Mouse (Mus musculus): ENCODE data around the gene Ube2z.

Ube2z gene

DNA sequence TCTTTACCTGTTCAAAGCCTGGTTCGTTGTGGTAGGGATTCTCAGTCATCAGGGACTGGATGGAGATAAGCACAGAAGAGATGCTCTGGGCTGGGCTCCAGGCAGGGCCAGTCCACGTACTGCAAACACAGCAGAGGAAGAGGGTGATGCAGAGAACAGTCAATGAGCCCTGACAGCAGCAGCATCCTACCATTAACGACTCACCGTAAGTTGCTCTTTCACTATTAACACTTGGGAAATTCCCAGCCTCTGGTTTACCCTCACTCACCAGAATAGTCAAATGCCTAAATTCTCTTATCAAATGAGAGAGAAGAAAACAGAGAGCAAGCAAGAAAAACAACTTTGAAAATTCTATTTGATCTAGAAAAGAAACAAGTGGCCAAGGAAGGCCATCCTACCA, 6.9 kb downstream of the Ube2z start:
- no peak for DNase-seq (ENCODE audit: low spot score)

DNA sequence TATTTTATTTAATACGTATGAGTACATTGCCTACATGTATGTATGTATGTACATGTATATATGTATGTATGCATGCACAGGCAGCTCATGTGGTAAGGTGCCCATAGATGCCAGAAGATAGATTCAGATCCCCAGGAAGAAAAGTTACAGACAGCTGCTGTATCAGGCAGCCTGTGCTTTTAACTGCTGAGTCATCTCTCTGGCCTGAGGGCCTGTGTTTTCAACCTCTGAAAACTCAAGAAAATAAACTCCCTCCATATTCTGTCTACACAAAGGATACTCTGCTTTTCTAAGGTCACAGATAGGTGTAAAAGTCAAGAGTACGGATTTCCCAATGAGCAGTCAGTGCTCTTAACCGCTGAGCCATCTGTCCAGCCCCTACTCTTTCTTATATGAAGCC, 14.3 kb downstream of the Ube2z start:
- no peak for DNase-seq (ENCODE audit: low spot score)

DNA sequence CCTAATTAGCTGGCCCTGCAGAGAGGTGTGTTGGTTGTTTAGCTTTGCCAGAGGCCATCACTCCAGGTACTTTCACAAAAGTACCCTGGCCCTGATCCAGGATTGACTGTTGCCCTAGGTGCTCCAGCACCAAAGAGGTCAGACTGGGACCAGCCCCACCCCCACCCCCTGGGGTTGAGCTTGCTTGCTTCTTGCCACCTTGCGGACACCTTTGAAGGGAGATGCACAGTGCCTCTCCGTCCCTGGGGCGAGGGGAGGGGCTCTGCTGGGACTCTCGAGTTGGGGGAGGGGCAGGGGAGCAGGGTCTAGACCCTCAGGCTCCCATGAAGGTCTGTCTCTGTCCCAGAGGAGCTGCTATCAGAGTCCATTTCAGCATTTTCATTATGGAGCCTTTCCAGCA, 15.2 kb downstream of the Ube2z start:
- DNase-seq (ENCODE audit: low spot score): no peak

DNA sequence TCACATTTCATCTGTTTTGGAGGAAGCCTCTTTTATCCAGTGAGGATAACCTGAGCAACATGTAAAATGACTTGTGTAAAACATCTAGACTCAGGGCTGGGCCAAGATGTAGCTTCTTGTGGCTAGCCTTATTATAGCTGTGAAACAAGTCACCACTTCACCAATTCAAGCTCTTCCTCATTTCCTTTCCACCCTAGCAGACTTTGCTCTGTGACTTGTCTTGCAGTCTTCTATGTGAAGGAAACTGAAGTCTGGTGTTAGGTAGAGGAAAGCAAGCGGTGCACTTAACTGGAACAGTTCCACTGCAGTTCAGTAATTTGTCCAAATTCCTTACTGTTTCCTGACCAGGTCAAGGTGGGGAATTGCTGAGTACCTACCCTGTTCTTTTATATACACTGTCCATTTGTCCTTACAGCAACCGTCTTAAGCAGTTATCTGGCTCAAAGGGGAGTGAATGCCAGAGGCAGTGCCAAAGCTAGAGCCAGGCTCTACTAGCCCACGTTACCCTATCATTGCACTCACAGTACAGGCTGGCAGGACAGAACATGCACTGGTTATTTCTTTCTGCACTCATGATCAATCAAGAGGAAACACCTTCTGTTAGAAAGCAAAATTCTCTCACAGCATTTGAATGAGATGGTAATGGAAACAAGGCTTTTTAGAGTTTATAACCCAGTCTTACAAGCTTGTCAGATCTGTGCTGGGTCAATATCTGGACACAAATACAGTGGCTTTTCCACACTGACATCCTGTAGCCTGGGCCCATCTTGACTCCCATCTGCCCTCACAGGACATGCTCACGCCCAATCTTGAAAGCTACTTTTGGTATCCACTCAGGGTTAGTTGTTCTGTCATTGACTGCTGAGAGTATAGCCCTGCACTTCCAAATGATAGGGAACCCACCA, 17.5 kb downstream of the Ube2z start:
- no peak for DNase-seq (ENCODE audit: low spot score)

DNA sequence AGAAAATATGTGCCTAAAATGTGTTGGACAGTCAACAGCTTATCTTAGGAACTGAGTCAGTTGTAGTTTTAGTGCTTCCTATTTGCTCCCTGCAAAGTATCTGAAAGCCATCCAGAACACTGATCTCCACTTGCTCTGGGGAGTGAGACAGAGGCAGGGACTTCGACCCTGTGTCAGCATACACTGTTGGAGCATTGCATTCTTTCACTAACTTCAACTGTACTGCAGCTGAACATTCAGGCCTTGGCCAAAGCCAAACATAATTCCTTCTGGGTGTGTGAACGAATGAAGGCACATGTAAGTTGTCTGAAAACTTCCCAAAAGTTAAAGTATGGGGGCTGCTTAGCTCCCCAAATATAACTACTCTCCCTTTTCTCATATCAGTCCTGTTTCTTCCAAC, 18.4 kb downstream of the Ube2z start:
- DNase-seq (ENCODE audit: low spot score): no peak

DNA sequence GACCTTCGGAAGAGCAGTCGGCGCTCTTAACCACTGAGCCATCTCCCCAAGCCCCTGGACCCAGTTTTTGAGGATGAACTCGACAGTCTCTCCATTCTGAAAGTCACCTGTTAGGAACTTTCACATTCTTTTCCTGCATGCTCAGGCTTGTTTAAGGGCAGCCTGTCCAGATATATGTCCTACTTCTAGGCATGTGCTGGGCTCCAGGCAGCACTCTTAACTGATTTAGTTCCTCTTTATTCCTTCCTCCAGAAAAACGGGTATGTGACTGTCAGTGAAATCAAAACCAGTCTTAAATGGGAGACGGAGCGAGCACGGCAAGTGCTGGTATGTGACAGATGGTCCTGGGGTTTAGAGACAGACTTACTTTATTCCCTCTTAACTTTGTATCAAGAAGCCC, 19.2 kb downstream of the Ube2z start:
- no peak for DNase-seq (ENCODE audit: low spot score)

DNA sequence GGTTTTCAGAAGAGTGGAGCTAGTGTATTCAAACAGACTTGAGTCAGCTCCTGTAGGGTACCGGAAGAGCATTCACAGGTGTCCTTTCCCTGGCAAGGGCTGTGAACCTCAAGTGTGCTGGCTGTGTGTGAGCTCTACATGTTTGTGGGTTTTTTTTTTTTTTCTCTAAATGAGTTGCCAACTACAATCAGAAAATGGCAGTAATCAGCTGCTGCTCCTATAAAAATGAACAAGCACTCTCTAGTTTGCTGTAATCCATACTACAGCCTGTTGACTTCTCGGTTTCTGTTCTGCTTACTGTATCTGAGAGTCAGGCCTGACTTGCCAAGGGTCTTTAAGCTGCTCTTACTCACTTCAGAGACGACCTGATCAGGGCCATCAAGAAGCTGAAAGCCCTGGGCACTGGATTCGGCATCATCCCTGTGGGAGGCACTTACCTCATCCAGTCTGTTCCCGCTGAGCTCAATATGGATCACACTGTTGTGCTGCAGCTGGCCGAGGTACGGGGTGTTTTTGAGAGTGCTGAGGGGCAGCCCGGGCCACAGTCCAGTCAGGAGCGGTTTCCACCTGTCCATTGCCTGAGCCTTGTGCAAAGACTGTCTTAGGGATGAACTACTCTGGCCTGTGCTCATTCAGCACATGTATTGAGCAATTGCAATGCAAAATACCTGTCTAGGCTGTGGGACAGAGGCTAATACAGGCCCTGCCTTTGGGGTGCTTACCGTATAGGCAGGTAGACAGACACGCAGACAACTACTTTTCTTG, 20.2 kb downstream of the Ube2z start:
- DNase-seq (ENCODE audit: low spot score): no peak

DNA sequence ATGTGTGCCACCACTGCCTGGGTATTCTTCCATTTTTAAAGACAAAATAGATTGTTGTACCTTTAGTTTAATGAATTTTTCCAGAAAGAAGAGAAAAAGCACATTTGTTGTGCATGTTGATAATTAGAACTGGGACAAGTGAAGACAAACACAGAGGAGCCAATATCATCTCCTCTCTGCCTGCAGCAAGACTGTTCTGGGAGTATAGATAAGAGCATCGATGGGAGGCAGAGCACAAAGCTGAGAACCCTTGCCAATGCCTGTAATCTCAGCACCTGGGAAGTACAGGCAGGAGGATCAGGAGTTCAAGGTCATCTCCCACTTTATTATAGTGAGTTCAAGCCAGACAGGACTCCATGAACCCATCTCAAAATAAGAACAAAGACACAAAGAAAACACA, 26.6 kb downstream of the Ube2z start:
- DNase-seq (ENCODE audit: low spot score): no peak

DNA sequence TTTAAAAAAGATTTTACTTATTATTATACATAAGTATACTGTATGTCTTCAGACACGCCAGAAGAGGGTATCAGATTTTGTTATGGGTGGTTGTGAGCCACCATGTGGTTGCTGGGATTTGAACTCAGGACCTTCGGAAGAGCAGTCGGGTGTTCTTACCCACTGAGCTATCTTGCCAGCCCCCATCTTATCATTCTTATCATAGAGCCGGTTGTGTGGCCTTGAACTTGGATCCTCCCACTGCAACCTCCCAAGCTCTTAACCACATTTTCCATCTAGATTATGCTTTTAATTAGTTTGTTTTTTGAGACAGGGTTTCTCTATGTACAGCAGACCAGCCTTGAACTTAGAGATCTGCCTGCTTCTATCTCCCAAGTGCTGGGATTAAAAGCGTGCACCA, 27.7 kb downstream of the Ube2z start:
- no peak for DNase-seq (ENCODE audit: low spot score)

DNA sequence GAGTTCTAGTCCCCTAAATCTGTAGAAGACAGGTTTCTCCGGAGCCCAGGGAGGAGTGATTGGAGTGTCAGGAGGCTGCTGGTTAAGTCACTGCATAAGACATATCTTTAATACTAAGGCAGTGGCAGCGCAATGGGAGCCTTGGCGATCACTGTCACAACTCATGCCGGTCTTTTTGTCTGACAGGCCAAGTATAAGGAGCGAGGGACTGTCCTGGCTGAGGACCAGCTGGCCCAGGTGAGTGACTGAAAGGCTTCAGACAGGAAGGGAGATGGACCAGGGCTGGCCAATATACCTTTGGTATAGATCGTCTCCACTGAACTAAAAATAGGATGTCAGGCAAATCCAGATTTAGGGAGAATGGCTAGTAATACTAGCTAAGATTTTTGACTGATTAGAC, 30.1 kb downstream of the Ube2z start:
- no peak for DNase-seq (ENCODE audit: low spot score)

DNA sequence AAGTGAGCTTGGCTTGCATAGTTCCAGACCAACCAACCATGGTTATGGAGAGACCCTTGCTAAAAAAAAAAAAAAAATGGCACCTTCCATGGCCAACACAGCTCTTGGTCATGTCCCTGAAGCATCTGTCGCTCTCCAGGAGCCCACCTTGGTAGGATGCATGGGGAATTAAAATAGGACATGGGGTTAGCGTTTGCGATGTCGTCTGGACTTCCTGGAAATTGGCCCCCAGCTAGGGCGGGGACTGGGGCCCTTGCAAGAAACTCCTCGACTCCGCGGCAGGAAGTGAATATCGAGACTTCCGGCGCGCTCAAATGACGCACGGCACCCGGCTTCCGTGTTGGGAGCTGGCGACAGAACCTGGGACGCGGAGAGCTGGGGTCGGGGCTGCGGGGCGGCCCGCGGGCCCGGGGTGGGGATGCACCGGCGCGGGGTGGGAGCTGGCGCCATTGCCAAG, 30.6 kb downstream of the Ube2z start, which contains the start of gene Snf8:
Snf8 (plus strand) TSS at position 290 of the 457 bp plus-strand sequence.
- peak; percentile 94 for DNase-seq (ENCODE audit: low spot score)

DNA sequence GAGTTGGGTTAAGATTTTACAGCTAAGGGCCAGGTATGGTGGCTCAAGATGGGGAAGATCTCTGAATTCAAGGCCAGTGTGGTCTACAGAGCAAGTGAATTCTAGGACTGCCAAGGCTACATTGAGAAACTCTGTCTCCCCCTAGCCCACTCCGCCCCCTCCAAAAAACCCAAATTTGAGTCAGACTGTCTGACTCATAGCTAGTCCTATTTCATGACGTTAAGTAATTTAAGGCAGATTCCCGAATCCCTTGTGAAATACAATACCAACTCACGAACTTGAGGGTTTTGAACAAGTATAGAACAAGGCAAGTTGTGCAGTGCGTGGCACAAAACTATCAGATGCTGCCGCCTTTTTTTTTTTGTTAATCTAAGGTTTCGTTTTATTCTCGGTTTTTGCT, 31.1 kb downstream of the Ube2z start:
- DNase-seq (ENCODE audit: low spot score): no peak

DNA sequence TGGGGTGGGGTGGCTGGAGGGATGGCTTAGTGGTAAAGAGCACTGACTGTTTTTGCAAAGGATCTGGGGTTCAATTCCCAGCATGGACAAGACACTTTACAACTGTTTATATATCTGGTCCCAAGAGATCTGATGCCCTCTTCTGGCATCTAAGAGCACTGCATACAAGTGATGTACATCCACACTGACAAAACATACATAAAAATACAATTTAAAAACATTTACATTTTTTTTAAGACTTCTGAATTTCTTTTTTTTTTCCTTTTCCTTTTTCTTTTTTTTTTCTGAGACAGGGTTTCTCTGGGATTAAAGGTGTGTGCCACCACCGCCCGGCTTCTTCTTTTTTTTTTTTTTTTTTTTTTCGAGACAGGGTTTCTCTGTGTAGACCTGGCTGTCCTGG, 31.9 kb downstream of the Ube2z start:
- no peak for DNase-seq (ENCODE audit: low spot score)

DNA sequence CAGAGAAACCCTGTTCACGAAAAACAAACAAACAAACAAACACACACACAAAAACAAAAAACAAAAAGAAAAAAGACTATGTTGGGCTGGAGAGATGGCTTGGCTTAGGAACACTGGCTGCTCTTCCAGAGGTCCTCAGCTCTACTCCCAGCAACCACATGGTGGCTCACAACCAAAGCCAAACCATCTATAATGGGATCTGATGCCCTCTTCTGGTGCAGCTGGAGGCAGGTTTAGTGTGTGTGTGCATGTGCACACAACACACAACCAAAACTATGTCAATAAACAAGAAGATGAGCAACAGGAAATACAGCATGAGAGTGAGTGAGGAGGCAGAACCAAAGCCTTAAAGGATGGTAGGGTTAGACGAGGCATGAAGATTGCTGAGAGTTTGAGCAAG, 33.5 kb downstream of the Ube2z start:
- no peak for DNase-seq (ENCODE audit: low spot score)

DNA sequence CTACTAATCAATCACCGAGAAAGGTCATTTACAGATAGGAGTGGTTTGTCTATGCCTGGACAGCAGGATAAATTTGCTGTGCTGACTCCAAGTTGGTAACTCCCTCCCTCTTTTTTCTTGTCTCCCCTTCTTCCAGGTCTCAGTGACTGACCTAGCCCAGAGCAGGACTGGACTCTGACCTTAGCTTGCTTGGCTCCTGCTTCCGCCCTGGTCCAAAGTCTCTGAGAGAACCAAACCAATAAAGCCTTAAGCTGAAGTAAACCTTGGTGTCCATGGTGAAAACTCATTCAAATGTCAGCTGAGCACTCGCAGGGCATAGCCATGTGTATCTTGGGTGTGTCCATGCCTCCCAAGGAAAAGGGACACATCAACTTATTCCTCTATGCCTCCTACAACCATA, 34.6 kb downstream of the Ube2z start:
- no peak for DNase-seq (ENCODE audit: low spot score)

DNA sequence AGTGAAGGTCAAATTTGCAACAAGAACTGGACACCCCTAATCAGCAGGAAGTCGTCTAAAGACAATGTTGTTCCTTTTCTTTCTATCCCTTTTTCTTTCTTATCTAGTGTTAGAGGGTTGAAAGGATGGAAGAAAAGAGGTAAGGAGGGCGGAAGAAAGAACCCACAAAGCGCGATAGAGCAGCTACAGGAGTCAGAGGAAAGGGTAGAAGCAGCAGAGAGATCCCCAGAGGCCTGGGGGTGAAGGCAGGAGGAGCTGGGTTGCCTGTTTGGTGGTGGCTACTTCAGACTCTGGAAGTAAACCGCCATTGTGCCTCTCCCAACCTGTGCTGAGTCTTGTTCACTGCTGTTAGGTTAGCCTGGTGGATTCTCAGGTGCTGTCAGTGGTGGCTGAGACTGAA, 37.1 kb downstream of the Ube2z start:
- no peak for DNase-seq (ENCODE audit: low spot score)

DNA sequence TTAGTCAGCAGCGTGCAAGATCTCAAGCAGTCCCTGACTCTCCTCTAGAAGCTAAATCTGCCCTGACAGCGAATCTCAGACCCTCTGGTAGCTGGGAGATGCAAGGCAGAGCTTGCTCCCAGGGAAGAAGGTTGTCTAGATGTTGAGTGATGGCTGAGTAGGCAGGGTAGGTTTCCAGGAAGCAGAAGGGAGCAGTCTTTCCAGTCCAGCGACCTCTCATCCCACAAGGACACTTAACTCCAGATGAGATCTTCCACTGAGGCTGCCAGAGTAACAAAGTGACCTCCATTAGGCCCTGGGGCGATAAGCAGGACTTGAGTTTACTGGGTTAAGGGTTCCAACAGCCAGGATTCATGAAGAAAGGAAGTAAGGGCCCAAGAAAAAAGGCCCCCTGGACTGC, 44.6 kb downstream of the Ube2z start:
- DNase-seq (ENCODE audit: low spot score): no peak

DNA sequence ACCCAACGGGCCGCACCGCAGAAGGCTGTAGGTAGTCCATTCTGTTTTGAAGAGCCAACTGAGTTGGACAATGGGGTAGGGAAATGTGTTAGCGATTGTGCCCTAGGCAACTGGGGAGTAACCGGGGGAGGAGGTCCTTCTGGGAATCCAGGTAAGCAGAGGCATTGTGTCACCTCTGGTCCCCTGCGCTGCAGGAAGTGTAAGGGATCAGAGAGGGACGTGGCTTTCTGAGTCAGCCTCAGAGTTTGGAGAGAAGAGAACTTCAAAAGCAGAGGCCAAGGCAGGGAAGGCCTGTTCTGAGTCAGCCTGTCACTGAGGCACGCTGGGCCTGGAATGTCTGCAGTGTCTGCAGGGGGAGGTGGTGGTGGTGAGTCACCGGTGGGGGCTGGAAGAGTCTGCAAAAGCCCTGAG, 47.2 kb downstream of the Ube2z start:
- DNase-seq (ENCODE audit: low spot score): no peak

DNA sequence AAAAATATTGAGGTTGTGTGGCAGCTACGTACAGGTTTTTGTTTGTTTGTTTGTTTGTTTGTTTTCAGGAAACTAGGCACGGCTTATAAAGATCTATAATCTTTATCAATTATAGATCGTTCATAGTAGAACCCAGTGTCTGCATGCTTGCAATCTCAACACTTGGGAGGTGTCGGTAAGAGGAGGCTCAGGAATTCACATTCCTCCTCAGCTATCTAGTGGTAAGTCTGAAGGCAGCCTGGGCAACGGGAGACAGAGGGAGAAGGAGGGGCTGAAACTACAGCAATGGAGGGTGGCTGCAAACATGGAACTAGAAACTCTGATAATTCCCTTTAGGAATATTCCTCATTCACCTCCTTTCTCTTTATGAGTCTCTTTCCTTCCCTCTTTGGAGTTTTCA, 49.8 kb downstream of the Ube2z start:
- no peak for DNase-seq (ENCODE audit: low spot score)

DNA sequence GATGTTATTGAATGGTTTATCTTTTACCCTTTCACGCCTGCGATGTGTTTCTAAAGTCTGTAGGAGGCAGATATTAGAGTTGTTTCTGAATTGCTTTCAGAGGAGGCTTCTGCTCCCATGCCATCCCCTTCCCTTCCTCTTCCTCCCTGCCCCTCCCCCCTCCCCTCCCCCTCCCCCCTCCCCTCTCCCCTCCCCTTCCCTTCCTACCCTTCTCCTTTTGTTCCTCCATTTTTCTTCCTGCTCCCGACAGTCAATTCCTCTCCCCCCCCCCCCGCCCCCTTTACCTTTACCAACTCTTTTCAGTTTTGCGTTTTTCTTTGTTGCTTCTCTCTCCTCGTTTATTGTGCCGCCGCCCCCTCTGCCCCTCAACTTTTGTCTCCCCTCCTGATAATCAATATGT, 53.2 kb downstream of the Ube2z start:
- no peak for DNase-seq (ENCODE audit: low spot score)

DNA sequence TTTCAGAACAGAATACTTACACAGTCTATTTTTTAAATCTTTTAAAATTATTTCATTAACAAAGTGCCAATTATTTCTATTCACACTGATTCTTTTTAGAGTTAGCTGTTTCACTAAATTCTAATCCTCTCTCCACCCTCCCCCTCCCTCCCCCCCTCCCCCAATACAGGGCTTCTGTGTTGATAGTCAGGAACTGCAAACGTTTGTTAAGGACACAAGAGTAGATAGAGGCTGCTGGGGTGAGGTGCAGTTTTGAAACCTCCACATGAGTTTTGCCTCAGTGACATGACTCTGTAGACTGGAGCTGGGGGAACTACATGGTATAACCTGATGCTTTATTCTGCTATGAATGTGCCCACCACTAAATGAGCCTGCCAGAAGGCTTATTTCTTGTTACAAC, 56.4 kb downstream of the Ube2z start:
- DNase-seq (ENCODE audit: low spot score): no peak

DNA sequence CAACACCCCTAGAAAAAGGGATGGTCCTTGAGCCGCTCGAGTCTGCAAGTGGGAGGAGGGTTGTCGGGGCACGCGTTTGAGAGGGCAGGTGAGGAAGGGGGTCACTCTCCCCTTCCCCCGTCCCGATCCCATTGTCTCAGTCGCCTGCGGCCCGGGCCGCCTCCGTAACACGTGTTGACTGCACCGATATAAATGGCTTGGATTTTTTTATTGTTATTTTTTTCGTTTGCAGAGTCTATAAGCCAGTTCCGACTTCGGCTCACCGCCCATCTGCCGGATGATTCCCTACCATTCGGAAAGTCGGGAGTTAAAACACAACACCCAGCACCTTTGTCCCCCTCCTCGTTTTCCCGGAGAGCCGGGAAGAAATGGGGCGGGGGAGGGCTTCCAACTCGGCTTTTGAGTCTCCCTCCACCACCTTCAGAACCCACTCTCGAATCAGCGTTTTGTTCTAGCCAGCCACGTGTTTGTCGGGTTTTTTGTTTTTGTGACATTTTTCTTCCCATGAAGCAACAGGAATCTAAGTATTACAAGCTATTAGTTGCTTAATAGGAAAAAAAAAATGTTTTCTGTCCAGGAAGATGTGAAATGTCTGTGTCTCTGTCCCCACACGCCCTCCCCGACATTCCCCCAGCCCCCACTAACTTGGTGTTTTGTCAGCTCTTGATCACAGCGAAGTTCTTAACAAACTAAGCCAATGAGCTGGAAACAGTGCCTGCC, 57.5 kb downstream of the Ube2z start:
- DNase-seq (ENCODE audit: low spot score): no peak

All from lung, postnatal 25 days (tissue).